Mouse (Mus musculus): ENCODE results near the gene Hdlbp.

Hdlbp gene

DNA sequence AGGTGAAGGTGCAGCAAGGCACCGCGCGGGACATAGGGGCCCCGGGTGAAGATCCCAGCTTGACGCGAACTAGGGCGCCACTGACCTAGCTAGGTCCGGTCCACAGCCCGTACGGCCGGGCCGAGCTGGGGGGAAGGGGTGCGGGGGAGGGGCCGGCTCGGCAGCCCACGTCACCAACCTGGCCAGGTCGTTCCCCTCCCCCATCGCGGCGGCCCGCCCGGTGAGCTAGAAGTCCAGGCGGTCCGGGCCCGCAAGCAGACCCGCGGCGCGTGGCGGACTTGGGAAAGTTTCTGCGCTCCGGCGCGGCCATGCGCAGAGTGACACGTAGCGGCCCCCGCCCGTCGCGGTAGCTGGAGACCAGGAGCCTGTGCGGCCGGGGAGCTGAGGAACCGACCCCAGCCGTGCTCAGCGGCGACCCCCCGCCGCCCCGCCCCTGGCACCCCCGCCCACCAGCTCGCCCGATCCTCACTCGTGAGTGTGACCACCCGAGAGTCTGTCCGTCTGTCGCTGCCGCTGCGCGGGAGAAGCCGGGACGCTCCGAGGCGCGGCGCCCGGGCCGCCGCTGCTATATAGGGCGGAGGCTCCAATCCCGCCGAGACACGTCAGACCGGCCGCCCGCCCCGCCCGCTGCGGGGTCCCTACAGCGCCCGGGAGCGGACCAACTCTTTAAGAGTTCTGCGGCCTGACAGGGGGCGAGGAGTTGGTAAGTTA is 33.3 kb downstream of the Hdlbp start:
- peak; percentile 26 for DNase-seq (ENCODE audit: low spot score)

DNA sequence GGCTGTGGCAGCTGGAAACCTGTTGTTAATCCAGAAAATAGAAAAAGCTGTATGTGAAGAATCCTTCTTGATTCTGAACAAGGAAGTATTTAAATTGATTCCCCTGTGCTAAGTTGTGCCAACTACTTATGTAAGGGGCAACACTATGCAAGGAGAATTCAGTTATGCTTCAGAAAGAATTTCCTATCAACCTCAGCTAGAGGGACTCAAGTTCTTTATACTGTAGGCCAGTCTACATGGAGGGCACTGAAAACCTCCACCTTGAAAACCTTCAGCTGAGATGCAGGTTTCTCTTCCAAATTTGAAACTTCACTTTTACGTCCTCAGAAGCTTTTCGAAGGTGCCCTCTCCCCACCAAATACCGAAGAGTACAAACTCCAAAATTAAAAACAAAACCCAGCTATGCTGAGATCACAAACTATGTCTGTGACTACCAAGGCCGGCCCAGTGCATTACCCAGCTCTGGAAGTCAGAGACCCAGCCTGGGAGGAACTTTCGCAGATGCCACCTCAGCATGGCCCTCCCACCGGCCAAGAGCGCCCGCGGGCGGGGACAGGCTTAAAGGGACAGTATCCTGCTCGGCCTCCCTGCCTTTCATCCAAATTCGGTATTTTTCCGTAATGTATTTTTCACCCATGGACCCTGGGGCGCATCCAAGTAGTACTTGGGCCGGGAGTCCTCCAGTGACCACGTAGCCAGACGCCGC is 34.1 kb downstream of the Hdlbp start:
- peak; percentile 18 for DNase-seq (ENCODE audit: low spot score)

DNA sequence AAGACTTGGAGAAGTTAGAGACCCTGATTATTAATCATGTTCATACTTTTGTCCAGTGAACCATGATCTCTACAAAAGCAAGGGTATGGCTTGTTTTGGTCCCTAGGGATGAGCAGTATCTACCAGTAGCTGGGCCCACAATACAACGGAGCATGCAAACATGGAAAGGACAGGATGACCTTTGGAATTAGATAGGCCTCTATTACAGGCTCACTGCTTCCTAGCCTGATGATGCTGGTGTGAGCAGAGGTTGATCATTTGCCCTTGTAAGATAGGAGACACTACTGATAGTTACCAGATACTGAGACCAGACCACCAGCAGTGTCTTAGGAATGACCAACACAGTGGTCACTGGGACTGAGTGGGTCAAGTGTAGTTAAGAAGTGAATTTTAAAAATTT is 39.3 kb downstream of the Hdlbp start:
- DNase-seq (ENCODE audit: low spot score): no peak

DNA sequence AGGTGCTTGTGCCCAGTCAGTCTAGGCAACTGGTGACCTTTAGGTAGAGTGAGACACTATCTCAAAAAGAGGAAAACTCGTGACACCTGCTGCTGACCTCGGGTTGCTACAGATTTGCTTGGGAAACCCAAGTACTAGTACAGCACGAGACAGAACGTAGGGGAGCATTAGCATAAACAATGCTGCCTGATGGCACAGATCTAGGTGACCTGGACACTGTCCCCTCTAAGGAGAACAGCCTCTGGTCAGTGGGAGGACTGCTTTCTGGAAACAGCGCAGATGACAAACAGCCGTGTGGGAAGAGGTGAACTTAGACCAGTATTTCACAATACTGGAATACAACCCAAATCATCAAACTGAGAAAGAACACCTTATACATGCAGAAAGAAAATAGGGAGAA is 46.5 kb downstream of the Hdlbp start:
- no peak for DNase-seq (ENCODE audit: low spot score)

DNA sequence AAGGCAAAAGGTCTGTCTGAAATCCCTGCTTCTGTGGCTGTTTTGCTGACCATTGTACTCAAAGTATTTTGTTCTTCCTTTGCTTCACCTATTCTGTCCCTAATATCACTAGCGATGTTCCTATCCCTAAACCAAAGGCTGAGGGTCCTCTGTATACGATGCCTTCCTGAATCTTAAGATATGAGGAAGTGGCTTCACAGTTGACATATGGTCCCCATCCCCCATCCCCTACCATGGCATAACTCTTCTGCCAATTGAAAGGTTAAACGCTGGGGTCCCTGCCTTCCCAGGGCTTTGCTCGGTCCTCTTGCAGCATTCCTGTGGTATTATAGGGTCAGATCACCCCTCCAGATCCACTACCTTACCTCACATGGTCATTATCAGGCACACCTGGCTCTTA is 75.2 kb downstream of the Hdlbp start:
- no peak for DNase-seq (ENCODE audit: low spot score)

DNA sequence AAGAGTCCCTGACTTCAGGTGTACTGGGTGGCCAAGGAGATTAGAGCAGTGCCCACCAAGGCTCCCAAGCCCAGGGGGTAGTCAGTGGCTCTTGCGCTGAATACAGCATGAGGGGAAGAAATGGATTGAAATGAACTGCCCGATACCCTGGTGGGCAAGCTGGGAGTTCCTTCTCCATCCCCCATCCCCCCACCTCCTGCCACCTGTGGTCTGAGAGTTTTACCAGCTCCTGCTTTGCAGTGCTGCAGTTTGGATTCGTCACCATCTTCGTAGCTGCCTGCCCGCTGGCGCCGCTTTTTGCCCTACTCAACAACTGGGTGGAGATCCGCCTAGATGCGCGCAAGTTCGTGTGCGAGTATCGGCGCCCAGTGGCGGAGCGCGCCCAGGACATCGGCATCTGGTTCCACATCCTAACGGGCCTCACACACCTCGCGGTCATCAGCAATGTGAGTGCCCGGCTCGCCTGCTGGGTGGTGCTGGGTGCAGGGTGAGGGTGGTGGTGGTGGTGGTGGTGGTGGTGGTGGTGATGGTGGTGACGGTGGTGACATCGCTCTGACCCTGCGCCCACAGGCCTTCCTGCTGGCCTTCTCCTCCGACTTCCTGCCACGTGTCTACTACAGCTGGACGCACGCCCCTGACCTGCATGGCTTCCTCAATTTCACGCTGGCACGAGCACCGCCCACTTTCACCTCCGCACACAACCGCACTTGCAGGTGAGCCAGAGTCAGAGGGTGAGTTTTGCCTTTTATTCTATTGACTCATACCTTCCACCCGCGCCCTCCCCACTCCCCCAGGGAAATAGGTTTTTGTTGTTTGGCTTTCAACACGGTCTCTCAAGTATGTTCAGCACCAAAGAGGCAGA is 77.2 kb downstream of the Hdlbp start:
- DNase-seq (ENCODE audit: low spot score): no peak

DNA sequence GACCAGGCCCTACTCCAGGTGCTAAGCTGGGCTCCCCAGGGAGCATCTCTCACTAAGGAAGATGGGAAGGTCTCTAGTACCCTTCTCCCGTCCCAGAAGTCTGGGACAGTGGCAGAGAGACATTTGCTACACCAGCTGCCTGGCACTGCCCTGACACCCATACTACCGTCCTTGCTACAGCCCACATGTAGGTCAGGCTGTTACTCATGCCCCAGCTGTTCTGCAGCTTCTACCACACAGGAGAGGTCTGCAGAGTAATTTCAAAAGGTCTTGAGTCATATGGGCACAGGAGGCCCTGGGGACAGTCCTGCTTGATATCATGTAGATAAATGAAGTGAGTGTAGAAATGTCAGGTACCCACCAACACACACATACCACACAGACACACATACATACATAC is 89.7 kb downstream of the Hdlbp start:
- no peak for DNase-seq (ENCODE audit: low spot score)

DNA sequence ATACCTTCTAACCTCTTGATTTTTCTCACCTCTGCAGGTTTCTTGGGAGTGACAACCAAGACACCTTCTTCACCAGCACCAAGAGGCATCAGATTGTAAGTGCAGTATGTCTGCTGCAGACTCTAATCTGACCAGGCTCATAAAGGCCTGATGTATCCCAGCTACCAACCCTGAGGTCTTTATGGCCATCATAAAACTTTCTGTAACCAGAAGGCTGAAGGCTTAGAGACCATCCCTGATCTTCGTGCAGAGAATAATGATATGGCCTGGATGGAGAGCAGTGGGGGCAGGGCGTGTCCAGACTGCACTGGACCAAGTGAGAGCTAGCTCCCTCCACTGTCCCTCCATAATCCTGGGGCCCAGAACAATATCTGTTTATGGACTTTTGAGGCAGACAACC is 91.4 kb downstream of the Hdlbp start:
- DNase-seq (ENCODE audit: low spot score): no peak

DNA sequence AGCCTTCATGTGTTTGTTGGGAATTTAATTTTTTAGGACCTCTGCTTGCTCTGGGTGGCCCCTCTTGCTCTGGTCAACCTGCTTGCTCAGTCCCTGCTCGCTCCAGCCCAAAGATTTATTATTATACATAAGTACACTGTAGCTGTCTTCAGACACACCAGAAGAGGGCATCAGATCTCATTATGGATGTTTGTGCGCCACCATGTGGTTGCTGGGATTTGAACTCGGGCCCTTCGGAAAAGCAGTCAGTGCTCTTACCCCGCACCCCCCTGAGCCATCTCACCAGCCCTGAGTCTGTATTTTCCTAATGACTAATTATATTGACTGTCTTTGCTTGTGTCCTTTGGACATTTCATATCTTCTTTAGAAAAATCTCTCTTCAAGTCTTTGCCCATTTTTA is 99.5 kb downstream of the Hdlbp start:
- DNase-seq (ENCODE audit: low spot score): no peak

DNA sequence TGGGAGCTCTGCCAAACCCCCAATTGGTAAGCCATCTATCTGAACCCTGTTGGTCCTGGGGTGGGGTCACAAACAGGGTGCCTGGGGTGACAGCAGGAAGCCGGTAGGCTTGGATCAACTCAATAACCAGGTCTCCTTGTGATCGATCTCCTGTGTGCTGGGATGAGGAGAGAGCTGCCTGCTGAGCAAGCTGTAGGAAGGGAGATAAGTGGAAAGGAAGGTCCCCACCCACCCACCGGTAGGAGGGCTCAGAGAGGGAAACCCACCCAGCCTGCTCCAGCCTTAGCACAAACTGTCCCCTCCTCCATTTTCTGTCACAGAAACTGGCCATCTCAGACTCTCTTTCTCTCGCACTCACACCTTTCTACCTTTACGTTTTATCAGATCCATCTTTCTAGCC is 101.3 kb downstream of the Hdlbp start:
- DNase-seq (ENCODE audit: low spot score): no peak

DNA sequence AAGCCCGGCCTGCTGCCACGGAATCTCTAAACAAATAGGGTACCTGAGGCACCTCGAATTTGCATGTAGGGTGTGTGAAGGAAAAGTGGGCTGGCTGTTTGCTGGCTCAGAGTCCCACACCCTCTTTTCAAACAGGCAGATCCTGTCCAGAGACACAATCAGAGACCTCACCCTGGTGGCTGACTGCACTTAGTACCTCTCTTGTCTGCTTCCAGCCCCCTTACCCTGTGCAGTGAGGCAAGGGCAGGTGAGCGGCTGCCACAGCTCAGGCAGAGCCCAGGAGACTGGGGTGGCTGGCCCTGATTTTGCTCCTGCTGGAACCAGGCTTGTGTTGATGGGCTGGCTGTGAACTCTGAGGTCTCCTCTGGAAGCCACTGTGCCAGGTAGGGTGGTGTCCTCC is 105.0 kb downstream of the Hdlbp start, which contains the start of gene Ano7:
Ano7 (plus strand) TSS at position 266 of the 400 bp plus-strand sequence.
- DNase-seq (ENCODE audit: low spot score): no peak

DNA sequence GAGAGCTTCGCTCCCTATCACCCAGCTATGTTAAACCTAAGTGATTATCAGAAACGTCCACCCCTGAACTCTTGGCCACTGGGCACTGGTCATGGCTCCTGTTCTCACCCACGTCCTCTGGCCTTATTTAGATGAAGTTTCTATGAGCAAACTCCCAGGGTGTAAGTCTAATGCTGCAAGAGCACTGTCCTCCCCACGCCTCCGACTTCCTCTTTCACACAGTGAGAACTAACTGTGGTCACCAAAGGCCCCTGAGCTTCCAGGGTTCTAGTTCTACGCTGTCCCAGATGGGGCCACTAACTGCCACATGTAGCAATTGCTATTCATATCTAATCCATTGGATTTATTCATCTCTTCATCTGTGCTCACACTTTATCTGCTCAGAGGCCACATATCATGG is 113.0 kb downstream of the Hdlbp start:
- DNase-seq (ENCODE audit: low spot score): no peak

DNA sequence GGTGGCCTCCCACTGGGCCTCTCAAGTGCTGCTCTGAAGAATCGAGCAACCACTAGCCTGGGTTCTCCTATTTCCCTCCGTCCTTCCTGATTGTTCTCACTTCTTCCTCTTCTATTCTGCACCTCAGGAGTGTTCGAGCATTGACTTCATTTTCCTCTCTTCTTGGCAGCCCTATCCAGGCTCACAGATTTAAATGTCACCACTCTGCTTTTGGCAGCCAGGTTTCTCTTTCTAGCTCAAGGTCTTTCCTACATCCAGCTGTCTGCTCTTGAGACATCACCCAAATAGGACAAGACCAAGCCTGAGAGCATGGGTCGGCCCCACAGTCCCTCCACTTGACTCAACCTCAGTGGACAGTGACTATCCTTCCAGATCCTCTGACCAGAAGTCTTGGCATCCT is 116.0 kb downstream of the Hdlbp start:
- no peak for DNase-seq (ENCODE audit: low spot score)

All from left cerebral cortex, adult 11 months (tissue).